In the genomic region with DNA sequence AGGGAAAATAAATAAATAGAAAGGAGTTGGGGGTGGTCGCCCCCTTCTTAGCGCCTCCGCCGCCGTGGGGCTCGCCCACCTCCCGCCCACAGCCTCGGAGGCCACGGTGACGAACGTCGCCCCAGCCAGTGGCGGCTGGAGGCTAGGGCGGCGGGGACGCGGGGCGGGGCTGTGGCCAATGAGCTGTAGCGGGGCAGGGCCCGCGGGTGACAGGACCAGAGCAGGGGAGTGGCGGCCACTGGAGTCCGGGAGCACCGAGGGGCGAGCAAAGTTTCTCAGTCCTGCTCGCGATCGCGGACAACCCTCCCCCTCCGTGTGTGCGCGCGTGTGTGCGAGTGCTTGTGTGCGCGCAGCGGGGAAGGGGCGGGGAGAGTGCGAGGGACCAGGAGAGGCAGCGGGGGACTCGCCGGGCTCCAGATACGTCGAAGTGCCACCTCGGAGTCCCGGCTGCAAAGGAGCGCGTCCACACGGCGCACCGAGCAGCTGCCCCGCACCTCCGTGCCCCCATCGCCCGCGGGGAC, we compare ENCODE assay signal across 7 mouse cellular contexts. TPM values are rescaled to one million over a fixed set of nuclear protein-coding genes. Genes with fewer than 3 reads are reported as not detected.
A peak's percentile ranks its signal among the peaks of the same experiment; 100 is the strongest.
DNase-seq lines count a peak whose midpoint lies in the region; ATAC-seq and TF ChIP-seq lines count a peak whose summit lies in the region.

No protein-coding gene starts in this region.

- WGBS in embryonic facial prominence, embryonic 14.5 days: 0% methylated on average over 33 of the region's 56 CpGs
- WGBS in heart, embryonic 10.5 days: under 1% methylated on average over 56 of the region's 56 CpGs
- under 1% methylated on average over 41 of the region's 56 CpGs for WGBS in kidney, embryonic 14.5 days
- WGBS in liver, embryonic 12.5 days (ENCODE audit: insufficient replicate concordance): 1% methylated on average over 56 of the region's 56 CpGs
- 0% methylated on average over 52 of the region's 56 CpGs for WGBS in stomach, postnatal 0 days

- ATAC-seq in embryonic facial prominence, embryonic 14.5 days (ENCODE audit: low read depth): peak; percentile 91
- ATAC-seq in kidney, embryonic 14.5 days (ENCODE audit: low FRiP score, low TSS enrichment): peak; percentile 91
- peak; percentile 59 for ATAC-seq in liver, embryonic 12.5 days
- ATAC-seq in stomach, postnatal 0 days (ENCODE audit: low FRiP score, low TSS enrichment): peak; percentile 90

- H3K9ac ChIP-seq in embryonic facial prominence, embryonic 14.5 days (ENCODE audit: low read depth, low read length): peak overlapping the region; percentile 92
- H3K9ac ChIP-seq in kidney, embryonic 14.5 days (ENCODE audit: low read depth, low read length): peak overlapping the region; percentile 89
- H3K9ac ChIP-seq in liver, embryonic 12.5 days: peak overlapping the region; percentile 49
- H3K9ac ChIP-seq in stomach, postnatal 0 days (ENCODE audit: low read length): peak overlapping the region; percentile 75

- H3K4me2 ChIP-seq in embryonic facial prominence, embryonic 14.5 days (ENCODE audit: low read depth, low read length): peak overlapping the region; percentile 88
- peak overlapping the region; percentile 92 for H3K4me2 ChIP-seq in kidney, embryonic 14.5 days (replicated peaks; ENCODE audit: low read depth, low read length)
- peak overlapping the region; percentile 72 for H3K4me2 ChIP-seq in liver, embryonic 12.5 days
- peak overlapping the region; percentile 93 for H3K4me2 ChIP-seq in stomach, postnatal 0 days (replicated peaks; ENCODE audit: low read depth)

- no peaks in the 10 kb centered on the region for H3K9me3 ChIP-seq in embryonic facial prominence, embryonic 14.5 days (ENCODE audit: control insufficient read depth, low read length)
- H3K9me3 ChIP-seq in heart, embryonic 10.5 days: no peaks in the 10 kb centered on the region
- H3K9me3 ChIP-seq in kidney, embryonic 14.5 days (ENCODE audit: control insufficient read depth, low read length): 0 out of 2 replicates have a peak, but pooled peaks cover 3% of the 10 kb centered on the region
- H3K9me3 ChIP-seq in liver, embryonic 12.5 days (replicated peaks): no peaks in the 10 kb centered on the region
- H3K9me3 ChIP-seq in stomach, postnatal 0 days (ENCODE audit: control insufficient read depth, low read length): no peaks in the 10 kb centered on the region

- peak overlapping the region; percentile 98 for H3K27ac ChIP-seq in embryonic facial prominence, embryonic 14.5 days (replicated peaks; ENCODE audit: low read depth, low read length)
- H3K27ac ChIP-seq in heart, embryonic 10.5 days: peak overlapping the region; percentile 87
- peak overlapping the region; percentile 93 for H3K27ac ChIP-seq in kidney, embryonic 14.5 days (ENCODE audit: low read depth, low read length)
- H3K27ac ChIP-seq in liver, embryonic 12.5 days: peak overlapping the region; percentile 45; the same call in 1 of the 2 replicates
- peak overlapping the region; percentile 90 for H3K27ac ChIP-seq in stomach, postnatal 0 days (replicated peaks)

- TF ChIP-seq CTCF in stomach, postnatal 0 days (IDR thresholded peaks at IDR 0.05; ENCODE audit: low read depth): no peak

- TF ChIP-seq EP300 in stomach, postnatal 0 days (optimal IDR thresholded peaks at IDR 0.05): no peak

- H3K36me3 ChIP-seq in embryonic facial prominence, embryonic 14.5 days (ENCODE audit: control insufficient read depth, insufficient read depth, low read length): peaks cover 23% of the 10 kb centered on the region
- peaks cover 17% of the 10 kb centered on the region for H3K36me3 ChIP-seq in heart, embryonic 10.5 days
- peaks cover 17% of the 10 kb centered on the region; the same call in 1 of the 2 replicates for H3K36me3 ChIP-seq in kidney, embryonic 14.5 days (ENCODE audit: control insufficient read depth, insufficient read depth, low read length)
- H3K36me3 ChIP-seq in liver, embryonic 12.5 days: no peaks in the 10 kb centered on the region
- H3K36me3 ChIP-seq in stomach, postnatal 0 days (ENCODE audit: control insufficient read depth, insufficient read depth, low read length): no peaks in the 10 kb centered on the region

- H3K4me1 ChIP-seq in embryonic facial prominence, embryonic 14.5 days (ENCODE audit: control insufficient read depth, insufficient read depth, low read length): peaks cover 11% of the 10 kb centered on the region
- H3K4me1 ChIP-seq in heart, embryonic 10.5 days: peaks cover 22% of the 10 kb centered on the region
- H3K4me1 ChIP-seq in kidney, embryonic 14.5 days (ENCODE audit: control insufficient read depth, insufficient read depth, low read length): no peaks in the 10 kb centered on the region; the same call in 1 of the 2 replicates
- H3K4me1 ChIP-seq in liver, embryonic 12.5 days: peaks cover 22% of the 10 kb centered on the region
- 0 out of 2 replicates have a peak, but pooled peaks cover 3% of the 10 kb centered on the region for H3K4me1 ChIP-seq in stomach, postnatal 0 days (replicated peaks; ENCODE audit: control insufficient read depth, insufficient read depth)

- H3K4me3 ChIP-seq in embryonic facial prominence, embryonic 14.5 days (ENCODE audit: low read depth, low read length): peak overlapping the region; percentile 85
- peak overlapping the region; percentile 87 for H3K4me3 ChIP-seq in heart, embryonic 10.5 days
- peak overlapping the region; percentile 80 for H3K4me3 ChIP-seq in kidney, embryonic 14.5 days (ENCODE audit: low read length)
- peak overlapping the region; percentile 61 for H3K4me3 ChIP-seq in liver, embryonic 12.5 days
- H3K4me3 ChIP-seq in stomach, postnatal 0 days (ENCODE audit: low read depth, low read length): peak overlapping the region; percentile 75

- H3K27me3 ChIP-seq in embryonic facial prominence, embryonic 14.5 days (replicated peaks; ENCODE audit: control insufficient read depth, insufficient read depth, low read length): no peaks in the 10 kb centered on the region
- H3K27me3 ChIP-seq in heart, embryonic 10.5 days (ENCODE audit: insufficient read depth, poor library complexity, severe bottlenecking): peaks cover 7% of the 10 kb centered on the region
- H3K27me3 ChIP-seq in kidney, embryonic 14.5 days (ENCODE audit: control insufficient read depth, insufficient read depth, low read length): no peaks in the 10 kb centered on the region; the same call in 1 of the 2 replicates
- peaks cover 51% of the 10 kb centered on the region for H3K27me3 ChIP-seq in liver, embryonic 12.5 days (replicated peaks)
- H3K27me3 ChIP-seq in stomach, postnatal 0 days (ENCODE audit: control insufficient read depth, insufficient read depth, low read length): 0 out of 2 replicates have a peak, but pooled peaks cover 2% of the 10 kb centered on the region

- DNase-seq in adrenal gland, postnatal 4 days (ENCODE audit: low spot score in 2 of 2): peak; percentile 78
- DNase-seq in embryonic facial prominence, embryonic 14.5 days (ENCODE audit: low spot score): peak; percentile 94
- peak; percentile 92 for DNase-seq in heart, embryonic 10.5 days (ENCODE audit: low spot score)
- peak; percentile 21 to 28 for DNase-seq in natural killer cell, adult 2 months (ENCODE audit: low spot score in 2 of 2)
- DNase-seq in stomach, postnatal 0 days (ENCODE audit: low spot score): peak; percentile 79

RNA-seq across cellular contexts. Expression of gene Fat4, which starts 1.2 kb away (rescaled TPM):
- total RNA-seq in adrenal gland, postnatal 4 days (2021): 10 to 100 TPM; 36.1 to 39.3 TPM
- 16.6 and 17.7 TPM in 2 replicates for polyA plus RNA-seq in embryonic facial prominence, embryonic 14.5 days (2014; fragmentation: Nextera tagmentation; extraction: Ambion mirVana)
- polyA plus RNA-seq in heart, embryonic 10.5 days (2016; fragmentation: Nextera tagmentation; extraction: Ambion mirVana): 2.6 and 3.9 TPM in 2 replicates
- 10.0 and 14.1 TPM in 2 replicates for polyA plus RNA-seq in kidney, embryonic 14.5 days (2014; fragmentation: Nextera tagmentation; extraction: Ambion mirVana)
- 1.1 and 1.2 TPM in 2 replicates for polyA plus RNA-seq in liver, embryonic 12.5 days (2016; fragmentation: Nextera tagmentation; extraction: Ambion mirVana)
- 2.4 and 2.6 TPM in 2 replicates for polyA plus RNA-seq in stomach, postnatal 0 days (2015; fragmentation: Nextera tagmentation; extraction: Ambion mirVana)

Comparison
In these comparisons a context has a peak if more than half of its experiments do, and no peak if none do; other contexts are left out.
1. Peak in every context shown above with its lines: DNase-seq, ATAC-seq, H3K4me3 ChIP-seq and H3K27ac ChIP-seq.
2. DNase-seq: peak in every context shown above with its lines; median percentile 94 in embryonic facial prominence, embryonic 14.5 days; 92 in heart, embryonic 10.5 days; 79 in stomach, postnatal 0 days; 78 in adrenal gland, postnatal 4 days; 24 in natural killer cell, adult 2 months.
3. H3K27ac ChIP-seq: peak in every context shown above with its lines; median percentile 98 in embryonic facial prominence, embryonic 14.5 days; 93 in kidney, embryonic 14.5 days; 90 in stomach, postnatal 0 days; 87 in heart, embryonic 10.5 days; 45 in liver, embryonic 12.5 days.